Mouse (Mus musculus) brain, embryonic 14.5 days (tissue): ENCODE results near the gene Tbck.

Experiments used
- CTCF ChIP-seq: fragments of 200-500 bp; IDR thresholded peaks from 2 replicates; pipeline ENCODE4 v1.5.1; 2012; ENCODE audit warnings: inconsistent platforms, mild to moderate bottlenecking, moderate library complexity, borderline replicate concordance; ENCODE audit not compliant: insufficient read depth, insufficient read length; ENCODE audit errors: extremely low read depth
- POLR2A ChIP-seq: fragments of 200-500 bp; IDR thresholded peaks from 2 replicates; pipeline ENCODE4 v1.6.1; 2012; ENCODE audit warnings: mild to moderate bottlenecking, inconsistent platforms, borderline replicate concordance; ENCODE audit not compliant: poor library complexity, insufficient read depth, insufficient read length, severe bottlenecking; ENCODE audit errors: extremely low read depth

- TF ChIP-seq CTCF (no peak), POLR2A (no peak)
These were observed 37.1 kb upstream of the Tbck start for GRCm38 (mm10) chr3:132646814-132647213.
